30 mouse cellular contexts compared by ENCODE assay signal in the genomic region with DNA sequence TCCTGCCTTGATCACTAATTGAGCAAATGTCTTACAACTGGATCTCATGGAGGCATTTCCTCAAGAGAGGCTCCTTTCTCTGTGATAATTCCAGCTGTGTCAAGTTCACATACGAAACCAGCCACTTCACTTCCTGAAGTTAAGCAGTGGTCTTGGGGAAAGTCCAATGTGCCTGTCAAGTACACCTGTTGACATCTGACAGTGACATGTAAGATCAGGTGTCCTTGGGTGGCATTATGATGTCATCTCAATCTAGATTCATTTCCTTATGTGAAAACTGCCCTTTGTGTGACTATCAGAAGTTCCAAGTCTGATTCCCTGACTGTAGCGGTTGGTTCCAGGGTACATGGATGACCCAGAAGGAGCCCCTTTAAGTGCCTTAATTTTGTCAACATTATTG.
"Had no signal": no experiment of that assay in that cellular context is flagged by ENCODE, and none has a peak within 500 bp of the region (broad histone marks: within the 10 kb centered on the region; RNA-seq: fewer than 3 reads in every experiment).

No protein-coding gene starts in this region.

- H3K4me3 ChIP-seq: left cerebral cortex, adult 2 months; limb, embryonic 10.5 days; limb, embryonic 12.5 days; limb, embryonic 13.5 days; limb, embryonic 15.5 days; liver, embryonic 12.5 days; liver, embryonic 13.5 days; liver, embryonic 15.5 days; lung, embryonic 15.5 days; megakaryocyte, embryonic 14.5 days; midbrain, embryonic 10.5 days; midbrain, embryonic 12.5 days; midbrain, embryonic 13.5 days; midbrain, embryonic 15.5 days had no signal

- ATAC-seq: liver, embryonic 12.5 days; liver, postnatal 0 days; lung, postnatal 0 days; midbrain, embryonic 13.5 days; midbrain, embryonic 15.5 days; midbrain, embryonic 16.5 days had no signal

- H3K36me3 ChIP-seq: limb, embryonic 10.5 days; limb, embryonic 12.5 days; limb, embryonic 13.5 days; limb, embryonic 15.5 days; liver, embryonic 12.5 days; liver, embryonic 13.5 days; liver, embryonic 15.5 days; lung, embryonic 15.5 days; midbrain, embryonic 10.5 days; midbrain, embryonic 12.5 days; midbrain, embryonic 13.5 days; midbrain, embryonic 15.5 days had no signal

- H3K9me3 ChIP-seq: limb, embryonic 10.5 days; limb, embryonic 12.5 days; limb, embryonic 13.5 days; limb, embryonic 15.5 days; liver, embryonic 12.5 days; liver, embryonic 13.5 days; liver, embryonic 15.5 days; lung, embryonic 15.5 days; midbrain, embryonic 10.5 days; midbrain, embryonic 12.5 days; midbrain, embryonic 13.5 days; midbrain, embryonic 15.5 days had no signal

- H3K4me2 ChIP-seq: limb, embryonic 12.5 days; limb, embryonic 13.5 days; limb, embryonic 15.5 days; liver, embryonic 11.5 days; liver, embryonic 12.5 days; liver, embryonic 13.5 days; liver, embryonic 15.5 days; lung, embryonic 14.5 days; lung, embryonic 15.5 days; midbrain, embryonic 12.5 days; midbrain, embryonic 13.5 days; midbrain, embryonic 15.5 days had no signal

- H3K9ac ChIP-seq: limb, embryonic 12.5 days; limb, embryonic 13.5 days; limb, embryonic 15.5 days; liver, embryonic 12.5 days; liver, embryonic 13.5 days; liver, embryonic 14.5 days; liver, embryonic 15.5 days; liver, postnatal 0 days; lung, embryonic 14.5 days; lung, embryonic 15.5 days; midbrain, embryonic 12.5 days; midbrain, embryonic 13.5 days; midbrain, embryonic 15.5 days had no signal

- H3K27me3 ChIP-seq: limb, embryonic 12.5 days; limb, embryonic 13.5 days; limb, embryonic 15.5 days; liver, embryonic 12.5 days; liver, embryonic 13.5 days; liver, embryonic 15.5 days; lung, embryonic 15.5 days; megakaryocyte, embryonic 14.5 days; midbrain, embryonic 12.5 days; midbrain, embryonic 13.5 days; midbrain, embryonic 15.5 days had no signal

- H3K27ac ChIP-seq: left cerebral cortex, adult 2 months; limb, embryonic 10.5 days; limb, embryonic 12.5 days; limb, embryonic 13.5 days; limb, embryonic 15.5 days; liver, embryonic 12.5 days; liver, embryonic 13.5 days; liver, embryonic 14.5 days; liver, embryonic 15.5 days; lung, embryonic 15.5 days; macrophage; midbrain, embryonic 10.5 days; midbrain, embryonic 12.5 days; midbrain, embryonic 13.5 days; midbrain, embryonic 15.5 days had no signal

- DNase-seq: left cerebral cortex, postnatal 4 days; liver; liver, embryonic 13.5 days; liver, postnatal 0 days; lung, adult 18-20 months; lung, adult 2 months; lung, embryonic 14.5 days; lung, postnatal 10 days; lung, postnatal 14 days; lung, postnatal 36 days; lung, postnatal 4 days; midbrain, embryonic 14.5 days had no signal

- H3K4me1 ChIP-seq: limb, embryonic 10.5 days; limb, embryonic 12.5 days; limb, embryonic 13.5 days; limb, embryonic 15.5 days; liver, embryonic 12.5 days; liver, embryonic 13.5 days; liver, embryonic 15.5 days; lung, embryonic 15.5 days; megakaryocyte, embryonic 14.5 days; midbrain, embryonic 10.5 days; midbrain, embryonic 12.5 days; midbrain, embryonic 13.5 days; midbrain, embryonic 15.5 days had no signal
